Mouse (Mus musculus): Measurements from ENCODE around the gene Epb41. TPM values are rescaled to one million over a fixed set of nuclear protein-coding genes. Genes with fewer than 3 reads are reported as not detected.
A peak's percentile ranks its signal among the peaks of the same experiment; 100 is the strongest.

The Epb41 gene
- polyA plus RNA-seq, 1 experiment: 29.3 TPM

DNA sequence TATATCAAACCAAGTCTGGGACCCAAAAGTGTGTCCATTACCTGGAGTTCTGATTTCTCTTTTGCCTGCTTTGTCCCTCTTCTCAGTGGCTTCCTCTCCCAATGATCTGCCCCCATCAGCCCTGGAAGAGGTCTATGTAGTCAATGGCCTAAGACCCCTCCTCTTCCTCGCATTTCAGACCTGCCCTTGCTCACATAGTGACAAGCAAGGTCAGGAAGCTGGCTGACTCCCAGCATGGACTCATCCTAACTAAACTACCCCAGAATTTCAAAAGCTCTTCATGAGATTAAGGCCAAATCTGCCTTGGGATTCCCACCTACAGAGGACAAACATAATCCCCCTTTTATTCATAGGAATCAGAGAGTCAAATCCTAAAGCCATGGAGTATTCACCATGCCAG is 675 bp upstream of the Epb41 start:
- no peak for DNase-seq (ENCODE audit: extremely low spot score in 1 of 2, low spot score in 1 of 2)

DNA sequence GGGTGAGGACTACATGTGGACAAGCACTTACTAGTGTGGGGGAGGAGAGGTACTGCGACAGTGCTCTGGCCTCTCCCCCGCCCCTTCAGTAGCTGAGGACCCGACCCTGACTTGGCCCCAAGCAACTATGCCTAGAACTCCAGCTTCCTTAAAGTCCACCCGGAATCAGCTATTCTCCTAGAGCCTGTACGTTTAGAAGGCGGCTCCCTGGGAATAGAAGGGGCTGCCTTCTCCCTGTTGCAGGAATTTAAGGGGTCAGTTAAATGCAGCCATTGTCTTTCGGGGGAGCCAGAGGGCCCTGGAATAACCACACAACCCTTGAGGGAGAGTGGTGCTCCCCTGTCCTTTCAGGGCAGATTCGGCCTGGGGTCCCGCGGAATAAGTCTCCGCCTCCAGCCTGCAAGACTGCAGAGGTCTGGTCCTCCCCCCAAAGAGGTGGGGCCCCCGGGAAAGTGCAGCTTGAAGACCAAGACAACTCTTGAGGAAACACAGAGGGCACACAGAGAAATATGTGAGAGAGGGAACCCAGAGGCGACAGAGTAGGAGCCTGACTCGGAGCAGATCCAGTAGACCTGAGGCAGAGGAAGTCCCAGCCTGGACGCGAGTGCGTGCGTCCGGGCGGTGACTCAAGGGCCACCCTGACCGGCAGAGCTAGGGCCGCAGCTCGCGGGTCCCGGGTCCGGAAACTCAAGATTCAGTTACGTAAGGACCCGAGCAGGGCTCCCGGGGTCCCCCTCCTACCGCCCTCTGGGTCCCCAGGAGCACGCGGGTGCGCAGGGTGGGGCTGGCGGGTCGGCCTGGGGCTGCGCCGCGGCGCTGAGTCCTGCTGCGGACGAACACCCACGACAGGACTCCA is 816 bp downstream of the Epb41 start, which contains the start of gene Gm10300:
Gene Gm10300, plus strand, starts transcription at position 621 of the 856 bp plus-strand sequence.
- DNase-seq (ENCODE audit: extremely low spot score in 1 of 2, low spot score in 1 of 2): no peak

DNA sequence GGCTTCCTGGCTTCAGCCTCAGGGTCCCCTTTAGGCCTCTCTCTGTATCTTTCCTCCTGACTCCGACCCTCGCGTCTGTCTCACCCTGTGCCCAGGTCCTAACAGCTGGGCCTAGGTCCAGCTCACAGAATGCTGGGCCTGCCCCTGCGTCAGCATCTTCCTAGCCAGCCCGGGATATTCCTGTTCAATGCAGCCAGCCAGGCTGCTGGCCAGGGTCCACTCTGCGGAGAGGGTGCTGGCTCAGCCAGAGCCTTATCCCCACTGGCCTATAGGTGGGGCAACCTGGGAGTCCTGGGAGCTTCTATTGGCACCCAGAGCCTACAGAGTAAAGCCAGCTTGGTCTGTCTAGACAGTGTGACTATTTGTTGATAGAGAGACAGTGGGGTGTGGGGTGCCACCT is 2.2 kb downstream of the Epb41 start:
- DNase-seq (ENCODE audit: extremely low spot score in 1 of 2, low spot score in 1 of 2): no peak

DNA sequence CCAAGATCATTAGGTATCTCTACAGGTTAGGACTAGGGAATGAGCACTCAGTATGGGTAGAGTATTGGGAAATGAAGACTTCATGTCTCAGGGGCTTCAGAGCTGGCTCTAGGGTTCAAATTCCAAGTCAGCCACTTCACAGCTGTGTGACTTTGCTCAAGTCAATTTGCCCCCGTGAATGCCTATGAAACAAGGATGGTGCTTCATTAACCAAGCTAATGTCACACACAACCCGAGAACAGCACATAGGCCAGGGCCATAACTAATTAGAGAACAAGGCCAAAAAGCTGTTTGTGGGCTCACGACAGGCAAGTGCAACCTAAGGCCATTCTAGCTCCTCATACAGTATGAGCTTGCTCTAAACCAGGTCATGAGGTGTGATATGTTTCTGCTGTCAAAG is 3.0 kb downstream of the Epb41 start:
- no peak for DNase-seq (ENCODE audit: extremely low spot score in 1 of 2, low spot score in 1 of 2)

DNA sequence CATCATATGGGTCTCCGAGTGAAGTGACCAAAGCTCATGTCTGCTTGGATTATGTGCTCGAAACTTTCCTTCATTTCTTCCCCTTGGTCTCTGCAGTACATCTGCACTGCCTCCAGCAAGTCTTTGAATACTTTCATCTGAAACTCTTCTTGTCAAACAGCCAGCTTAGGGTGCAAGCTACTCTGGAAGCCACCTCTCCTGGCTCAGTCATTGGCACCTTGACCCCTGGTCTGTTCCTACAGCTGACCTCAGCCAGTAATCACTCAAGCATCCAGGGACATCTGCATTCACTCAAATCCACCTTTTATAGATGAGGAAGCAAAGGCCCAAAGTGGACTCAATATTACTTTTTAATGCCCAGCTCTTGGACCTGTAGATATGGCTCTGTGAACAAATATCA is 3.4 kb downstream of the Epb41 start:
- no peak for DNase-seq (ENCODE audit: extremely low spot score in 1 of 2, low spot score in 1 of 2)

DNA sequence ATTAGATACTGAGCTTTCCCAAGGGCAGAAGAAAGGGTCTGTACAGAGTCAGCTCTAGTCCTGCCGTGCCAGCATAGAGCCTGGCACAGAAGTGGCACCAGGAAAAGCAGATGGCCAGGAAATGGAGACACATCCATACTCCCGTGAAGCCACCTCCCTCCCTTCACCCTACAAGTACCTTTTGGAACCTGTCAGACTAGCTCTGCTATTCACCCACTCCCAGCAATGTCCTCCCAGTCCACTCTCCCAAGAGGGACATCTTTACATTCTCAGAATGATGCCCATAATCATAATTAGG is 7.2 kb downstream of the Epb41 start:
- no peak for DNase-seq (ENCODE audit: extremely low spot score in 1 of 2, low spot score in 1 of 2)

DNA sequence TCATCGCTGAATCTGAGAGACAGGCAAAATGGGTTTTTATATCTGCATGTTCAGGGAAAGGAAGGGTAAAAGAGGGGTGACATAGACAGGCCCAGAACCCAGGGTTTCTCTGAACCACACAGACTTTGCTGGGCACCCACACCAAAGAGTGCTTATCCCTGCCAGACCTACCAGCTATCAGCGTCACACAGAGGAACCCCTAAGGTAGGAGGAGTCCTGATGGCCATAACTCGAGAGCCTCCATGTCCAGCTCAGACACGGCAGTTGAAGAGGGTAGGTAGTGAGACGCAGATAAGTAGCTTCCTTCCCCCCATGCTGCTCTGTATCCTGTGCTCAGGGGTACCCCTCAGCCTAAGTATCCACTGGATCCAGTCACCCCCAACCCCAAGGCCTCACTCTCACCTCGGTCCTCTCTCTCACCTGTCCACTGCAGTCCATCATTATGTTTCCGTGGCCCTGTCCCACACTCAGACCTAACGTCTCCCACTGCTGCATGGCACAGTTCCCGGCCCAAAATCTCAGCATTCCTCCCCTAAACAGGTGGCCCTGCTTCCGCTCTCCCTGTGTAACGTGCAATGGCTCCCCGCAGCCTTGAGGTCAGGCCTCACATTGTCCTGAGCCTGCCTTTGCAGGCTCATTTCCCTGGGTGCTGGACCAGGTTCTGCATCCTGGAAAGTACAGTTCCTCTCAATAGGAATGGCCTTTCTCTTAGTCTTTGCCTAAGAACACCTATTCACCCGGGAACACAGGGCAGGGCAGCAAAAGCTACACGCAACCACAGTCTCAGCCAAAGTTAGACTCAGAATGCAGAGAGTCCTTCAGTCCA is 7.8 kb downstream of the Epb41 start:
- DNase-seq (ENCODE audit: extremely low spot score in 1 of 2, low spot score in 1 of 2): no peak

DNA sequence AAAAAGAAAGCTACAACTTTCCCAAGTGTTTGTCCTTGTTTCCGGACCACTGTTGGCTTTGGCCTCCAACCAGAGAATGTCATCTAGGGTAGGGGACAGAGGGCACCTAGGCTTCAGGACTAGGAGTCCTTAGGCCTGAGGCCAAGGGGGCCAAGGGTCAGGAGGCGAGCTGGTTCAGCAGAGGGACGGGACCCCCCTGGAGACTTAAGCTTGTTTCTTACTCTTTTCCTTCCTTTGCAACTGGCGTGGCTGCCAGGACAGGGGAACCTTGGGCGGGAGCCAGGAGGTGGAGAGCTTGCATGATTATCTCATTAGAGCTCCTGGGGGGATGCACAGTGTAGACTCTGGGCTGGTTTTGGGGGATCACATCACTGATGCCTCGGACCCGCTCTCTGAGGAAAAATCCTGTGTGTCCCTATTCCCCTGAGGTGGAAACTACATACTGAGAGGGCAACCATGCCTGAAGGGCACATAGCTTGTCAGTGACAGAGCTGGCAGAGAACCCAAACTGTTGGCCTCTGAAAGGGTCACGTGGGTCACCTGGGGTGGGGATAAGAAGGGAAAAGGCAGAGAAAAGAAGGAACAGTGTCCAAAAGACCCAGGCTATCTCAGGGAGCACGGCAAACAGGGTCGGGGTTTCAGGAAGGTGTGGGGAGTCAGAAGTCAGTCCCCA is 8.9 kb downstream of the Epb41 start:
- DNase-seq (ENCODE audit: extremely low spot score in 1 of 2, low spot score in 1 of 2): no peak

DNA sequence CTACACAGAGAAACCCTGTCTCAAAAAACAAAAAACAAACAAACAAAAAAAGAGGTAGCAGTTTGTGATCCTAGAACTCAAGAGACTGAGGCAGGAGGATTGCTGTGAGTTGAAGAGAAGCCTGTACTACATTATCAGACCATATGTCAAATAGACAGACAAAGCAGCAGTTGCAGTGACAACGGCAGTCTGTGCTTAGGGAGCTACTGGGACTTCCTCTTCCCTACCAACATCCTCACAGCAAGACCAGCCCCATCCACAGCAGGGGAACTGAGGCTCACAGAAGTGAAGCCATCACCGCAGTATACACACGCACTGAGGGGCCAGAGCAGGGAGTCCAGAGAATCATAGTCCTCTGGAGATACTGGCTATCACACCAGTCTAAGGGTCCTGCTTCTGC is 9.5 kb downstream of the Epb41 start:
- no peak for DNase-seq (ENCODE audit: extremely low spot score in 1 of 2, low spot score in 1 of 2)

DNA sequence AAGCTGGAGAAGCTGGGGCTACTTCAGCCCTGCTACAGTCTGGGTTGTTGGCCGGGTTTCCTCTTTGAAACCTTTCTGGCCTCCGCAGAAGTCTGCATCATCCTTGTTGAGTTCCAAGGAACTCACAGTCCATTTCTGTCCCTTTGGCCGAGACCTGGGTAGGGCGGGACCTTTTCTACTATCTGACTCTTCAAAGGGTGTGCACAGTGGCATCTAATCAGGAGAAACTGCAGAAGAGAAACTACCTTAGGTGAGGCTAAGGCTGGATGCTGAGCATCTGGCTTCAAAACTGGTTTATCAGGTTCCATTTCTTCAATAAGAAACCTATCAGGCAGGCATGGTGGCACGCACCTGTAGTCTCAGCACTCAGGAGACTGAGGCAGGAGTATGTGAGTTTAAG is 10.6 kb downstream of the Epb41 start:
- no peak for DNase-seq (ENCODE audit: extremely low spot score in 1 of 2, low spot score in 1 of 2)

DNA sequence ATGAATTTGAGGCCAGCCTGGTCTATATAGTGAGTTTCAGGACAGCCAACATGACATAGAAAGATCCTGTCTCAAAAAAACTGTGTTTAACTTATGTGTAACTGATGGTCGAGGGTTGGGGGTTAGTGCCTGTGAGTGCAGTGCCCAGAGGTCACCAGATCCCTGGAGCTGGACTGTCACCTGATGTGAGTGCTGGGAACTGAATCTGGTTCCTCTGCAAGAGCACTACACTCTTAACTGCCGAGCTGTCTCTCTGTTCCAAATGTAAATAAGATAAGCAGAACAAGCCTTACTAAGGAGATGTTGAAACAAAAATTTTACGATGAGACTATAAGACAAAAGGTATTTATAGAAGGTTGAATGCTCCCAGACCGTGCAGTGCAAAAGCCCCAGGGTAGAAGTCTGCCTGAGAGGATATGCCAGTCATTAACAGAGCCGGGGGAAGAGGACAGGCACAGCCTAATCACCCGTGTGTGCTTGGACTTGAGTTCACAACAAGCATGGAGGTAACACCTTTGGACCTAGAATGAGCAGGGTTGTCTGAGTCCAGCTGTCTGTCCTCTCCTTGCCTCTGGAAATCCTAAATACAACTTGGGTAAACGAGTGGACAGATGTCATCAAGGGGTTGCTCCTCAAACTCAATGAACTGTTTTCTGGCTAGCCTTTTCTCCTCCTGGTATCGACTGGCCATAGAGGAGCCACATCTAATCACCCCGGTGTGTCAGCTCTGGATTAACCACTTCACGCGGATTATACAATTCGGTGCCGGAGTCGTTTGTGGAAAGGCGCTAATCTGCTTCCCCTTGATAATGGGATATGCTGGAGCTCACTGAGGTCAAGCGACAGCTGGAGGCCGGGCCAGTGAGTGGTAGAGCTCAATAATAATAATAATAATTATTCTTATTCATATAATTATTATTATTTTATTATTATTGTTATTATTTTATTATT is 11.9 kb downstream of the Epb41 start:
- DNase-seq (ENCODE audit: extremely low spot score in 1 of 2, low spot score in 1 of 2): no peak

DNA sequence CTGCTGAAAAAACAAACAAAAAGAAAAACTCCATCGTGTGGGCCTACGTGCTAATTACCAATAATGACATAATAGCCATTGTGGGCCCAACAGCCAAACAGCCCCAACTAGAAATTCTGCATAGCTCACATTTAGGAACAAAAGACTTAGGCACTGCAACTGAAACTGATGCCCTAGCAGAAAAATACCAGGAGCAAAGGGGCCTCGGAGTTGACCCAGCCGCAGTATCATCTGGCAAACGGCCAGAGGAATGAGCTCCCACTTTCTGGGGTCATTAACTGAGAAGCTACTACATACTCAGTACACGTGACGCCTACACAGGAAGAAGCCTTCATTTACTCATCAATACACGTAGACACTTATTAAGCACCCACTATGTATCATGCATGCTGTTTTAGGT is 12.8 kb downstream of the Epb41 start:
- no peak for DNase-seq (ENCODE audit: extremely low spot score in 1 of 2, low spot score in 1 of 2)

DNA sequence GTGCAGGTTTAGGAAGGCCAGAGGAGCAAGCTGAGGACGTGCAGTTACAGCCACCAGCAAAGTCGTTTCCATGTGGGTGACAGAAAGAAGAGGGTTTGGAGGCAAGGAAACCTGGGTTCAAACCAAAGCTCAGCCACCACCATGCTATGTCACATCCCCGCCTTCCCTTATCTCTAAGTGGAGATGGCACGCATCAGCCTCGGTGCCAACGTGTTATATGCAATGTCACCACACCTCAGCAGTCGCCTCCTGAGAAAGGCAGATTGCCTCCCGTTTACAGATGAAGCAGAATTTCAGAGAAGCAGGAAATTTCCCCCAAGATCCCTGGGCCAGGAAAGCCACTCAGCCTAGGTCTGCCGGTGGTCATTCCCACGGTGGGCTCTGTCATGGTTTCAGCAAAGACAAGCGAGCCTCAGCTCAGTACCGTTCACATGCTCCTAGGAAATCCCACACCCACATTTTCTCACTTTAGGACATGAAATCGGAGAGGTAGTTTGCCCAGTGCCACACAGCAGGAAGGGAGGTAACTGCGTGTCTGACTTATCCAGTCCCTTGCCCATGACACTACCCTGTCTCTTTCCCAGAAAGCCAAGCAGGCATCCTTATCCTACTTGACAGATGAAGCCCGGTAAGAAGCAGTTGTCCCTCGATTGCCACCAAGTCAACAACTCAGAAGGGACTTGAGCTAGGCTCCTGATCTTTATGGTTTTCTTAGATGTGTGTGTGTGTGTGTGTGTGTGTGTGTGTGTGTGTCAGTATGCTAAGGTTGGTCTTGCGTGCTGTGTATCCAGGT is 14.9 kb downstream of the Epb41 start:
- no peak for DNase-seq (ENCODE audit: extremely low spot score in 1 of 2, low spot score in 1 of 2)

DNA sequence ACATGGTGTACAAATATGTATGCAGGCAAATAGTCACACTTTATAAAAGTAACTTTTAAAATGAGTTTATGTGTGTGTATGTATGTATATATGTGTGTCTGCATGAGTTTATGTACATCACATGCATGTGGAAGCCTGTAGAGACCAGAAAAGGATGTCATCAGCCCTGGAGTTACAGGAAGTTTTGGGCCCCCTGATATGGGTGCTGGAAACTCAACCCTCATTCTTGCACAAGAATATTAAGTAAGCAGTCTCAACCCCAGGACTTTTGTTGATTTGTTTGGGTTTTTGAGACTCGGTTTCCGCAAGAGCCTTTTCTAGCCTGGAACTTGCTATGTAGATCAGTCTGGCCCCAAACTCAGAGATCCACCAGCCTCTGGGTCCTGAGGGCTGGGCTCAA is 15.6 kb downstream of the Epb41 start:
- no peak for DNase-seq (ENCODE audit: extremely low spot score in 1 of 2, low spot score in 1 of 2)

DNA sequence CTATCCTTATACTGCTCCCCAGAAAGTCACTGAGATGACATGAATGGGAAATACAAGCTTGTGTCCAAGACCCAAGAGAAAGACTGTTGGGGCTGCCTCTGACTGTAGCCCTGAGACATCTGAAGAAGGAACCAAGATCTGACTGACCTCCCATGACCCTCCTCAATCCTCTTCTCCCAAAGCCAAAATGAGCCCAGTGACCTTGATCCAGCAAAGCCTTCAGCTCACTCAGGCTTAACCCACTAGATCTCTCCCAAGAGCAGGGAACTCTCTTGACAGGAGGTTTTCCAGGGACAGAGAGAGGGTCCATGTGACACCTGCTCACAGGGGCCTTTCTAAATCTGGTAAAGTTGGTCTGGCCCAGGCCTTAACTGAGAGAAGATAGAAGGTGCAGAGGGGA is 17.8 kb downstream of the Epb41 start:
- no peak for DNase-seq (ENCODE audit: extremely low spot score in 1 of 2, low spot score in 1 of 2)

DNA sequence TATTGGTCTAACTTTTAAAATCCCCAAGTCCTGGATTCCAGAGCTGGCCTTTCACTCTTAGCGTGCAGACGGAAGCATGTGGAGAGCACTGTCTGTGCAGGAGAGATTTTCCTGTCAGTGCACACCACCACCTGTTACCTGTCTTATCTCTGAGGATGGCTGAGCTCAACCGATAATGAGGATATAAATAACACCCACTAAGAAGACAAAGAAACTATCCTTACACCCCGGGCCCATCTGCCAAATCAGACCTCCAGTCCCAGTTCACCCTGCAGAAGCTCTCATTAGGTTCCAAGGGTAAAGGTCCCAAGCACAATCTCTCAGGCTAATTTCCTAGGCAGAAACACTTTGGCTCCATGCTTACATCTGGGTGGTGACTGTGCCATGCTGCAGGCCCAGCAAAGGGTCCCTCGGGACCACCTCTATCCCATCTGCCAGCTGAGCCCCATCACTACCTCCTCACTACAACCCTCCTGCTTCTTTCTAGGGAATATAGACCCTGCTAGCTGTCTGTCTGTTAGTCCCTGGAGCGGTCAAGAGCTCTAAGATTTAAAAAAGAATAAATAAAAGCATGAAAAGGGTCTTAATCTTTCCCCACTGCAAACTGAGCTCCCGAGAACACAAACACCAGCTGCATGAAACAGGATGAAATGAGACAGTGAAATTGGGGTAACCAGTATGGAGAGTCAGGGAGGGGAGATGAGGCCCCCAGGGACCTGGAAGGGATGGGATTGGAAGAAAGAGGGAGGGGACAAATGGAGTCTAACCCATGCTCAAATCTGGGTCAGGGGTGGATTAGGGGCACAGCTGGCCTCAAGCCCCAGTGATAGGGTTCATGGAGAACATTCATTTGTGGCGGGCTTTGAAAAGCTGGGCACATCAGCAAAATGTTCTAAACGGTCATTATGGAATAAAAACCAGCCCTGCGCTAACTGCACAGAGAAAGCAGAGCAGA is 23.5 kb downstream of the Epb41 start:
- no peak for DNase-seq (ENCODE audit: extremely low spot score in 1 of 2, low spot score in 1 of 2)

DNA sequence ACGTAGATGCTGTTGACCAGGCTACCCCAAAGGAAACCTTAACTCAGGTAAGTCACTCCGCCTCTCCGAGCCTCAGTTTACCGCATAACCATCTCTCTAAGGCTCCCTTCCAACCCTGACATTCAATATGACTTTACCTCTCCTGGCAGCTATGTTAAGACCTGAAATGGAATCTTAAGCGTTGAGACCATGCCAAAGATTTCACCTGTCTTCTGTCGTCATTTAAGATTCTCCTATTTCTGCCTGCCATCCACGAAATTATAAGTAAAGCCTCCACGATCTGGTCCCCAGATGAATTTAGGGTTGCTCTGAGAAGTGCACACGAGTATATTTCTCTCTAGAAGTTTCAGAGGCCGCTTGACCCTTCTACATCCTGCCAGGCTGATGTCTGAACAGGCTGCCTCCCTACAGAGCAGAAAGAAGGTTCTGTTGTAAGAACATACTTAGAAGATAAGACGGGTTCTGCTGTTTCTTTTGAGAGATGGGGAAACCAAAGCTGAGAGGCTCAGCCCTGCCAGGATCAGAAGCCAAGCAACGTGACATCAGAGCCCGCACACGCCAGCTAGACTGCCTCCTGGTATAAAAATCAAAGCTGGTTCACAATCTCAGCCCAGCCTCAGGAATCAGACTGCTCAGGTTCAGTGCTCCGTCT is 25.4 kb downstream of the Epb41 start:
- no peak for DNase-seq (ENCODE audit: extremely low spot score in 1 of 2, low spot score in 1 of 2)

DNA sequence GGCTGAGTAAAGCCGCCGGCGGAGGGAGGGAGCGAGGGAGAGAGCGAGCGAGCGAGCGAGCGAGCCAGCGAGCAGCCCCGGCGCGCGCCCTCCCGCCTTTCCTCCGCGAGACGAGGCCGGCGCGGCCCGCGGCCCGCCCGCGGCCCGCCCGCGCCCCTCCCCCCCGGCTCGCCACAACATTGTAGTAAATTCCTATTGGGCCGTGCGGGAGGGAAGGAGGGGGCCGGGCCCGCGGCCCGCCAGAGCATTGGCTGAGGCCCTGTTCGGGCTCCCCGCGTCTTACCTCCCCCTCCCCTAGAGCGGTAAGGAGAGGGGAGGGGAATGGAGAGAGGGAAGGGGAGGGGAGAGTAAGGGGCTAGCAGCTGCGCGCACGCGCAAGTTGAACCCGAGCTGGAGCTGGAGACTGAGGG is 26.1 kb downstream of the Epb41 start:
- DNase-seq (ENCODE audit: extremely low spot score in 1 of 2, low spot score in 1 of 2): peak; percentile 67 to 78

Measured in frontal cortex, adult 2 months (tissue).